Mouse (Mus musculus) activated CD4-positive, CD25-positive, alpha-beta regulatory T cell, adult 4 months (primary cell): ENCODE measurements around the gene Bnip3. TPM values are rescaled to one million over a fixed set of nuclear protein-coding genes. Genes with fewer than 3 reads are reported as not detected.

Experiments used
- ATAC-seq: one replicate; pipeline ENCODE4 v1.8.0; 2017
- polyA plus RNA-seq, 2 experiments: library from polyadenylated mRNA; unstranded; fragments of 100-300 nt; shearing (Covaris generic); gene quantifications; one replicate each; pipeline ENCODE4 v1.2.1; 2017

Bnip3 gene
- polyA plus RNA-seq: 10 to 100 TPM; 13.3 to 14.4 TPM

- peak; percentile 80 for ATAC-seq
Measured at GRCm38 (mm10) chr7:138909277-138910192, at the start of gene Bnip3. Gene Bnip3, minus strand, starts transcription at chr7:138909519.

GRCm38 (mm10) chr7:138957106-138957505 lies 47.8 kb upstream of the Bnip3 start:
- no peak for ATAC-seq

GRCm38 (mm10) chr7:138955787-138956186 lies 46.5 kb upstream of the Bnip3 start:
- ATAC-seq: no peak

- no peak for ATAC-seq
Measured at GRCm38 (mm10) chr7:138948309-138948708, 39.0 kb upstream of the Bnip3 start.

- no peak for ATAC-seq
Measured at GRCm38 (mm10) chr7:138947741-138948140, 38.4 kb upstream of the Bnip3 start.

- no peak for ATAC-seq
Measured at GRCm38 (mm10) chr7:138945668-138946067, 36.3 kb upstream of the Bnip3 start.

- ATAC-seq: no peak
Measured at GRCm38 (mm10) chr7:138942301-138942700, 33.0 kb upstream of the Bnip3 start.

GRCm38 (mm10) chr7:138941571-138941970 lies 32.3 kb upstream of the Bnip3 start:
- no peak for ATAC-seq

GRCm38 (mm10) chr7:138940612-138941461 lies 31.5 kb upstream of the Bnip3 start, which contains the start of gene Jakmip3:
Gene Jakmip3, plus strand, starts transcription at chr7:138940730.
- no peak for ATAC-seq

- ATAC-seq: no peak
Measured at GRCm38 (mm10) chr7:138940256-138940611, 30.9 kb upstream of the Bnip3 start.

GRCm38 (mm10) chr7:138938991-138939390 lies 29.7 kb upstream of the Bnip3 start:
- no peak for ATAC-seq

- no peak for ATAC-seq
Measured at GRCm38 (mm10) chr7:138934523-138934922, 25.2 kb upstream of the Bnip3 start.

- no peak for ATAC-seq
Measured at GRCm38 (mm10) chr7:138928456-138928855, 19.1 kb upstream of the Bnip3 start.

- ATAC-seq: no peak
Measured at GRCm38 (mm10) chr7:138923756-138924425, 14.6 kb upstream of the Bnip3 start.

GRCm38 (mm10) chr7:138921611-138922010 lies 12.3 kb upstream of the Bnip3 start:
- ATAC-seq: no peak

- ATAC-seq: peak; percentile 60
Measured at GRCm38 (mm10) chr7:138919156-138919944, 10.0 kb upstream of the Bnip3 start.

GRCm38 (mm10) chr7:138913616-138914015 lies 4.3 kb upstream of the Bnip3 start:
- ATAC-seq: no peak

- no peak for ATAC-seq
Measured at GRCm38 (mm10) chr7:138910193-138910562, 859 bp upstream of the Bnip3 start.

- ATAC-seq: no peak
Measured at GRCm38 (mm10) chr7:138908768-138909276, 497 bp downstream of the Bnip3 start.

- ATAC-seq: no peak
Measured at GRCm38 (mm10) chr7:138907976-138908375, 1.3 kb downstream of the Bnip3 start.

- no peak for ATAC-seq
Measured at GRCm38 (mm10) chr7:138907043-138907442, 2.3 kb downstream of the Bnip3 start.

- no peak for ATAC-seq
Measured at GRCm38 (mm10) chr7:138906441-138906840, 2.9 kb downstream of the Bnip3 start.
